Mouse (Mus musculus): ENCODE results near the gene Lgals12.

GRCm38 (mm10) chr19:7581042-7581441 lies 26.0 kb downstream of the Lgals12 start:
- TF ChIP-seq POLR2A (IDR thresholded peaks at IDR 0.05; ENCODE audit: borderline replicate concordance, insufficient read depth, low read length) (no peak), CTCF (IDR thresholded peaks at IDR 0.05; ENCODE audit: borderline replicate concordance, insufficient read depth, low read depth, low read length) (no peak)
